Mouse (Mus musculus) stomach, postnatal 0 days (tissue): Measurements from ENCODE around the gene Wipf1. TPM values are rescaled to one million over a fixed set of nuclear protein-coding genes. Genes with fewer than 3 reads are reported as not detected.

Source experiments
- ATAC-seq: fragments of 200-750 bp; cut with Nextera tagmentation; 2 replicates; pipeline ENCODE4 v1.8.0; 2017; ENCODE audit not compliant: low FRiP score, low TSS enrichment
- DNase-seq: peaks from one replicate; pipeline ENCODE4 v3.0.0-alpha.2; 2016; ENCODE audit warnings: low spot score
- H3K27ac ChIP-seq: fragments of 300-500 bp; sonication (generic); replicated peaks from 2 replicates; pipeline ENCODE4 v1.5.1; 2014; ENCODE audit warnings: mild to moderate bottlenecking, control low read depth
- H3K27me3 ChIP-seq: fragments of 300-500 bp; sonication (generic); 2 replicates; pipeline ENCODE4 v1.6.1; 2014; ENCODE audit warnings: low read length; ENCODE audit not compliant: control insufficient read depth, insufficient read depth
- H3K36me3 ChIP-seq: fragments of 300-500 bp; sonication (generic); 2 replicates; pipeline ENCODE4 v1.6.1; 2014; ENCODE audit warnings: low read length, mixed read lengths; ENCODE audit not compliant: control insufficient read depth, insufficient read depth
- H3K4me1 ChIP-seq: fragments of 300-500 bp; sonication (generic); replicated peaks from 2 replicates; pipeline ENCODE4 v1.6.1; 2014; ENCODE audit warnings: antibody characterized with exemption; ENCODE audit not compliant: control insufficient read depth, insufficient read depth
- H3K4me2 ChIP-seq: fragments of 300-500 bp; sonication (generic); replicated peaks from 2 replicates; pipeline ENCODE4 v1.6.1; 2014; ENCODE audit warnings: low read depth, mild to moderate bottlenecking, control low read depth, moderate library complexity
- H3K4me3 ChIP-seq: fragments of 300-500 bp; sonication (generic); 2 replicates; pipeline ENCODE4 v1.5.1; 2014; ENCODE audit warnings: low read depth, low read length, control low read depth
- H3K9ac ChIP-seq: fragments of 300-500 bp; sonication (generic); 2 replicates; pipeline ENCODE4 v1.6.1; 2014; ENCODE audit warnings: mild to moderate bottlenecking, low read length, control low read depth, mixed read lengths
- H3K9me3 ChIP-seq: fragments of 300-500 bp; sonication (generic); 2 replicates; pipeline ENCODE4 v1.6.1; 2016; ENCODE audit warnings: low read length; ENCODE audit not compliant: control insufficient read depth
- CTCF ChIP-seq: IDR thresholded peaks from 2 replicates; pipeline ENCODE4 v1.5.1; 2016; ENCODE audit warnings: antibody characterized with exemption, low read depth, mild to moderate bottlenecking, moderate library complexity
- EP300 ChIP-seq: optimal IDR thresholded peaks from 2 replicates; pipeline ENCODE3; 2016; ENCODE audit warnings: antibody characterized with exemption
- WGBS: fragments of 180-500 bp; shearing (Covaris S2); extraction: QIAGEN DNeasy Blood & Tissue Kit; methylation state at CpG from one replicate; pipeline ENCODE4 v1.1.7; 2014; 5-methylcytosine and 5-hydroxymethylcytosine counted together
- polyA plus RNA-seq: library from polyadenylated mRNA; unstranded; fragments of >200 nt; fragmentation: Nextera tagmentation; extraction: Ambion mirVana; gene quantifications from 2 replicates; pipeline ENCODE4 v1.2.1, GENCODE M21; 2015

Wipf1 gene
- polyA plus RNA-seq, 1 experiment from 2014 or later = 3.3 TPM

DNA sequence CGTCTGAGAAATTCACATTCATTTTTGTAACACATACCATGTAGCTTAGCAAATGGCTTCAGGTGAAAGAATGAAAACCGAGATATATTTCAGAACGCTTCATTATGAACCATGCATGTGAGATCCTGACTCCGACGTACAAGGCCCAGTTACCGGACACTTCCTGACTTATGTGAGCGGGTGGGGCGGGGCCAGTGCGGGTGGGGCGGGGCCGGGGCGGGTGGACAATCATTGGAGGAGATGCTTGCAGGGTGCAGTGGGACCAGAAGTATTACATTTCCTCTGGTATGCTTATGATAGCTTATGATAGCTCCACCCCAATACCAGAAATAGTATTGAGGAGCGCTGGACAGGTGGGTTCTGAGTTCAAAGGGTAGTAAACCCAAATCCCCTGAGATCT, 74.9 kb downstream of the Wipf1 start:
- 85% methylated on average over 13 of the region's 13 CpGs for WGBS
- no peak for ATAC-seq

DNA sequence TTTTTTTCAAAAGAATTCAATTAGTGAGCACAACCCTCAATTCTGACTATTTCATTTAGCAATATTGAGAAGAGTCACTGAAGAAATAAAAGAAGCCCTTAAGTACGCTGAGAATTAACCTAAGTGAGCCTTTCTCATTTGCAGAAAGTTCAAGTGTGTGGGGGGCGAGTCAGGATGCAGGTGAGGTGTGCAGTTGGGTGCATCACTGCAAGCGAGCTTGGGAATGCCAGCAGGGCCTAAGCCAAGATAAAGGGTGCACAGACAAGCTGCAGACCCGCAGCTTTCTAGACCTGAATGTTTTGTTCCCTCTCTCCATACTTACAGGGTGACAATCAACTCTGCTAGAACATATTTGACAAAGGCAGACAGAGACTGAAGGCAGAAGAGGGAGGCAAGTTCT, 75.3 kb downstream of the Wipf1 start:
- H3K9me3 ChIP-seq = no peaks in the 10 kb centered on the region
- H3K4me1 ChIP-seq = no peaks in the 10 kb centered on the region
- H3K9ac ChIP-seq = no peak overlapping the region
- H3K27ac ChIP-seq = no peak overlapping the region
- no peak overlapping the region for H3K4me2 ChIP-seq
- no peak for ATAC-seq
- H3K36me3 ChIP-seq = no peaks in the 10 kb centered on the region
- no peak overlapping the region for H3K4me3 ChIP-seq
- 77% methylated on average over 4 of the region's 4 CpGs for WGBS
- no peak for DNase-seq
- no peaks in the 10 kb centered on the region for H3K27me3 ChIP-seq
- no peak for TF ChIP-seq CTCF
- no peak for TF ChIP-seq EP300

More for the DNA sequence above, 74.9 kb downstream of the Wipf1 start:
- no peak overlapping the region for H3K9ac ChIP-seq
- no peaks in the 10 kb centered on the region for H3K36me3 ChIP-seq
- H3K4me2 ChIP-seq = no peak overlapping the region
- no peak overlapping the region for H3K4me3 ChIP-seq
- no peak for DNase-seq
- H3K4me1 ChIP-seq = no peaks in the 10 kb centered on the region
- no peaks in the 10 kb centered on the region for H3K9me3 ChIP-seq
- H3K27ac ChIP-seq = no peak overlapping the region
- no peaks in the 10 kb centered on the region for H3K27me3 ChIP-seq
- no peak for TF ChIP-seq EP300
- no peak for TF ChIP-seq CTCF

DNA sequence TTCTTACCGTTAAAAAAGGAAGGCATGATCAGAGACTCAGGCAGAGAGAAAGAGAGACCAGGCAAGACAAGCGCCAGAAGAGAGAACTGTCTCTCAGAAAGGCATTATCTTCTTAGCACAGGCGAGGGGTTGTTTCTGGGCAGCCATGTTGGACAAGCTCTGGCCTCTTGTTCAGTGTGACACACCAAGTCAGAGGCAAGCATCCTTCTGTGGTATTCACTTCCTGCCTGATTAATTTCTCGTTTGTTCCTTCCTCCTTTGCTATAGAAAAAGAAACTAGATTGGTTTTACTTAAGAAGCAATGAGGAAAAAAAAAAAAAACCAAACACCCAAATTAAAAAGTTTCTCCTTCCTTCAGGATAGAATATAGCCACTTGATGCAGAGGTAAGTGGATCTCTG, 75.8 kb downstream of the Wipf1 start:
- Histone ChIP-seq H3K4me3 (no peak overlapping the region), H3K27ac (no peak overlapping the region), H3K4me2 (no peak overlapping the region), H3K4me1 (no peaks in the 10 kb centered on the region), H3K27me3 (no peaks in the 10 kb centered on the region), H3K9ac (no peak overlapping the region), H3K9me3 (no peaks in the 10 kb centered on the region), H3K36me3 (no peaks in the 10 kb centered on the region)
- no peak for DNase-seq
- 66% methylated on average over 4 of the region's 4 CpGs for WGBS
- TF ChIP-seq EP300 = no peak
- no peak for ATAC-seq

DNA sequence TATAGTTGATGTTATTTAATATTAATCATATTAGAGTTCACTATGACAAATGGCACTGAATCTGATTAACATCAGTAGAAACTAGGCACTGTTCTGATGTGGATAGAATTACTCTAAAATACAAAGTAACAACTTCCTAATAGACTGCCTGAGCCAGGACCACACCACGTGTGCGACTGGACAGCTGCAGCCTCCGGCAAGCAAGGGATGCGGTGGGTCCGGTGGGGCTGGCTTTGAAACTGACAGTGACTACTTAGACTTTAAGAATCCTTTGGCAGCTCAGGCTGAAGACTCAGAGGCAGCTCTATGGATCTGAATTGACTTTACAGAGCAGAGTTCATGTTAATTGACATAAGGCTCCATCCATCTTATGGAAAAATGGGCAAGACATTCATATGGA, 76.4 kb downstream of the Wipf1 start:
- Histone ChIP-seq H3K9ac (no peak overlapping the region), H3K4me2 (no peak overlapping the region), H3K27ac (no peak overlapping the region), H3K4me3 (no peak overlapping the region), H3K9me3 (no peaks in the 10 kb centered on the region), H3K27me3 (no peaks in the 10 kb centered on the region), H3K4me1 (no peaks in the 10 kb centered on the region), H3K36me3 (no peaks in the 10 kb centered on the region)
- whole genome bisulfite sequencing = 43% methylated on average over 5 of the region's 5 CpGs
- ATAC-seq (no peak), DNase-seq (no peak)
- TF ChIP-seq CTCF (no peak), EP300 (no peak)

DNA sequence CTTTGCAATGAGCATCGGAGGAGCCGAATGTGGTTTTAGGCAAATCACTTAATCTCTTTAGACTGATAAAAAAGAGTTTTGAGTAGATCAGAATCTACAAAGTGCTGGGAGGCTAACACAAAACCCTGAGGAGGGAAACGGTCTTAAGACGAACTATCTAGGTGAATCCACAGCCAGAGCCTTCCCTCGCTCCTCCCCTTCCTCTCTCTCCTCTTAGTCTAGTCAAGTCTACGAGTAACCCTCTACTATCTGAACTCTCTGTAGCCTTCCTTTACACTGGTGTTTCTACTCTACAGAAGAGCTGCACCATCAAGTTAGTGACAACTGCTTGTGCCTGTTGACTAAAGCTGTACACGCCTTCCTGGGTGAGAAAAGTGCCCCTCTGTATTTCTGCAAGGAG, 77.0 kb downstream of the Wipf1 start:
- Histone ChIP-seq H3K4me2 (no peak overlapping the region), H3K36me3 (no peaks in the 10 kb centered on the region), H3K4me3 (no peak overlapping the region), H3K9ac (no peak overlapping the region), H3K27me3 (no peaks in the 10 kb centered on the region), H3K27ac (no peak overlapping the region), H3K9me3 (no peaks in the 10 kb centered on the region), H3K4me1 (no peaks in the 10 kb centered on the region)
- no peak for DNase-seq
- no peak for TF ChIP-seq CTCF
- TF ChIP-seq EP300 = no peak
- WGBS = 70% methylated on average over 7 of the region's 7 CpGs
- ATAC-seq = no peak

DNA sequence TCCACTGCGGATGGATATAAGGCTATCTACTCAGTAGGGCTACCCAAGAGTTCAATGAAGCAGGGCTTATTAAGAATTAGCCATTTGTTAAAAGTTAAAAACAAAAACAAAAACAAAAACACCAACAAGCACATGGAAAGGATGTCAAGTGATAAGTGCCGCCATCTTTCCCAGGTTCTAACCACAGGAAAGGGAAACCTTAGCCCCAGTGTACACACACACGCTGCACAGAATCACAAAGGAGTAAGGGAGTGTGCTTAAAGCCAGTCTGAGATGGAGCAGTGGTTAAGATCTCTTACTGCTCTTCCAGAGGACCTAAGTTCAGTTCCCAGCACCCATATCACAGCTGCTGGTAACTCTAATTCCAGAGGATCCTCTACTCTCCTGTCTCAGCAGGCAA, 78.0 kb downstream of the Wipf1 start:
- Histone ChIP-seq H3K9me3 (no peaks in the 10 kb centered on the region), H3K4me3 (no peak overlapping the region), H3K36me3 (no peaks in the 10 kb centered on the region), H3K4me1 (no peaks in the 10 kb centered on the region), H3K4me2 (no peak overlapping the region), H3K27ac (no peak overlapping the region), H3K9ac (no peak overlapping the region), H3K27me3 (no peaks in the 10 kb centered on the region)
- WGBS = 97% methylated on average over 3 of the region's 3 CpGs
- no peak for TF ChIP-seq EP300
- no peak for TF ChIP-seq CTCF
- DNase-seq = no peak
- no peak for ATAC-seq
